Mouse (Mus musculus) hindbrain, embryonic 10.5 days (tissue): ENCODE measurements at regions not wholly inside any gene's neighbourhood (a gene's known extent, or its start where the extent isn't known, plus 50 kb on each side); places are given as distances from the start of the nearest gene placed in this dataset.
"Not testable (repeated sequence)": the region's sequence is repeated elsewhere in the genome, so short reads cannot be mapped to it uniquely, and the experiment has no call there.

Experiments used
- DNase-seq: peaks from one replicate; pipeline ENCODE4 v3.0.0-alpha.2; 2017; ENCODE audit warnings: low spot score
- H3K27ac ChIP-seq: fragments of 300-500 bp; sonication (generic); 2 replicates; pipeline ENCODE4 v1.5.1; 2016; ENCODE audit warnings: mild to moderate bottlenecking, moderate library complexity
- H3K27me3 ChIP-seq: fragments of 300-500 bp; sonication (generic); 2 replicates; pipeline ENCODE4 v1.6.1; 2016; ENCODE audit warnings: mild to moderate bottlenecking; ENCODE audit not compliant: poor library complexity, insufficient read depth, severe bottlenecking
- H3K36me3 ChIP-seq: fragments of 300-500 bp; sonication (generic); 2 replicates; pipeline ENCODE4 v1.6.1; 2016; ENCODE audit warnings: mild to moderate bottlenecking, moderate library complexity
- H3K4me1 ChIP-seq: fragments of 300-500 bp; sonication (generic); replicated peaks from 2 replicates; pipeline ENCODE4 v1.6.1; 2016; ENCODE audit warnings: mild to moderate bottlenecking
- H3K4me3 ChIP-seq: fragments of 300-500 bp; sonication (generic); 2 replicates; pipeline ENCODE4 v1.5.1; 2016; ENCODE audit warnings: mild to moderate bottlenecking, moderate library complexity
- H3K9me3 ChIP-seq: fragments of 300-500 bp; sonication (generic); 2 replicates; pipeline ENCODE4 v1.6.1; 2016; ENCODE audit warnings: mild to moderate bottlenecking, moderate library complexity
- WGBS: fragments of 180-500 bp; shearing (Covaris S2); methylation state at CpG from one replicate; pipeline ENCODE4 v1.1.7; 2016; 5-methylcytosine and 5-hydroxymethylcytosine counted together

DNA sequence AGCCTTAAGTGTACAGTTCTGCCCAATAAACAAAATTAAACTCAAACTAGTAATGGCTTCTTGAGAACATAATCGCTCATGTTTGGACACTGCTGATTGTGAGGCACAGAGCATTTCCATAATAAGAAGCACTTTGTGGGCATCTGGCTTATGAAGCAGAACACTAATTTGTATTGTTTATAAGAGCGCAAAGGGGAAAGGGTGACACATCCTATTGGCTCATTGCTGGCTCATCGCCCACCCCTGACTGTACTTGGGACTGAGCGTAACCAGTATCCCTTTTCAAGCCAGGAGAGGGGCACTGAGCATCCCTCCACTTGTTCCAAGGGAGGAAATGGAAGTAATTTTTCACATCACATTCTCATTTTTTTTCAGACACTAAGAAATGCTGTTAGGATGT, 288.0 kb downstream of the Sfmbt2 start:
- 94% methylated on average over 4 of the region's 4 CpGs for WGBS
- DNase-seq, result no peak
- Histone ChIP-seq H3K9me3 (0 out of 2 replicates have a peak, but pooled peaks cover 8% of the 10 kb centered on the region), H3K27ac (no peak overlapping the region), H3K36me3 (no peaks in the 10 kb centered on the region), H3K4me1 (no peaks in the 10 kb centered on the region), H3K4me3 (no peak overlapping the region), H3K27me3 (no peaks in the 10 kb centered on the region)

DNA sequence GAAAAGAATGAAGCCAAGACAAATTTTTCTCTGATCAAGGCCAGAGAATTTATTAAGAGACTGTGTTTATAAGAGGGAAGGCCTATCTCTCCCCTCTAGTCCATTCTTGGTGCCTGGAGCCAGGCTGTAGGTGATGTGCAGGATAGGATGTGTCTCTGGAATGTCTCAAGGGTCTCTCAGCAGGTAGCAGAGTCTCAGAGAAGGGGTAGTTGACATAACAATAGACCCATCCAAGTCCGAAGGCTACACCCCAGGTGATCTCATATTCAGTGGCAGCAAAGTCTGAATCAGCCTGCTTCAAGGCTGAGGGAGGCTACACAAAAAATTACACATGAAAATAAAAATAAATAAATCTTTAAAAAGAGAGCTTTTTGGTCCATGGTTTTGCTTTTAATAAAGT, 297.6 kb downstream of the Sfmbt2 start:
- H3K9me3 ChIP-seq, H3K36me3 ChIP-seq, H3K27me3 ChIP-seq, H3K4me3 ChIP-seq, DNase-seq, H3K27ac ChIP-seq: not testable (repeated sequence)
- 40% methylated on average over 1 of the region's 1 CpGs for WGBS
- peaks cover 15% of the 10 kb centered on the region for H3K4me1 ChIP-seq

DNA sequence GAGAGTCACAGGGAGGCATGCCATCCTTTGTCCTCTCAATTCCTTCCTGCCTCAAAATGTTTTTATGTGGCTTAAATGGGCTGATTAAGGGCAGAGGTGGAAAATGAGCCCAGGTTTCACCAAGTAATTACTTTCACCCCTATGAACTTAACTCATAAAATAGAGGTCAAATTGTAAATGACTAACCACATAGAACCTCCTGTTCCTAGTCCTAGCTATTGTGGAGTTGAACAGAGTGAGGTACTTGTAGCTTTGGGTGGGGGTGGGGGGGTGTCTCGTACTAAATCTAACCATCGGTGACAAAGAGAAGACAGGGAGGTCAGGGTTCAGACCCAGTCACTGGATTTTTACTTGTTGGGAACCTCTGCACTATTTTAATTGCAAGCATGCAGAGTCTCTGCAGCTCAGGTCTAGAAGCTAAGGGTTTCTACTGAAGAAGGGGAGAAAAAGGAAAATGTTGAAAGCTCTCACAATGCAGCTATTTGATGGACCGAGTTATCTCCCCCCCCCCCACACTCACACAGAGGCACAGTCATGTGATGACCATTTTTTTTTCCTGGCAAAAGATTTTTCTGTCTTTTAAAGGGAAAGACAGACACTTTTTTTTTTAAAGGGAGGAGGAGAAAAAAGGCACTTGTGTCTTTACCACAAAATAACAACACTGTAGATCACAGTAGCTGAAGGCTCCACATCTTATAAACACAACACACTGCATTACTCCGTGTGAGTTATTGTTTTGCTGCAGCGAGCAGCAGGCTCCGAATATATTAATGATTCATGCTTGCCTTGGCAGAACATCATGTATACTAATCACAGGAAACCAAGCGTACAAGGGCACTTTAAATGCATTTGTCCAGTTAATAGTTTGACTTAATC, 300.4 kb downstream of the Sfmbt2 start:
- H3K27me3 ChIP-seq, result no peaks in the 10 kb centered on the region

DNA sequence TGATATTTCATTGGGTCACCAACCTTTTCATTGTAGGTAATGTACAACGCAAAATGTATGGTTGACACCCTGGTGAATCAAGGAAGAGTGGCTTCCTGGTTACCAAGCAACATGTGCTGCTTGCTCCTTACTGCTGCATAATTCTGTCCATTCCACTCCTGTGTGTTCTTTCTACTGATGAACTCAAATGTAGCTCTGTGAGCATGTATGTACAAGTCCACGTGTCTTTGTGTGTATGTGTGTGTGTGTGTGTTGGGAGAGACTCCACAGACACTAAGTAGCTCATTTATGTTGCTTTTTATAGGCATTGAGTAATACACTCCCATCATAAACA, 301.0 kb downstream of the Sfmbt2 start:
- no peak overlapping the region for H3K4me3 ChIP-seq
- 0 out of 2 replicates have a peak overlapping the region, but pooled peaks have one; percentile 35 for H3K27ac ChIP-seq
- whole genome bisulfite sequencing, result 76% methylated on average over 2 of the region's 2 CpGs
- no peaks in the 10 kb centered on the region for H3K27me3 ChIP-seq
- no peak for DNase-seq
- H3K36me3 ChIP-seq, result no peaks in the 10 kb centered on the region
- H3K9me3 ChIP-seq, result no peaks in the 10 kb centered on the region
- H3K4me1 ChIP-seq, result peaks cover 15% of the 10 kb centered on the region

More for the DNA sequence above, 300.4 kb downstream of the Sfmbt2 start:
- no peak for DNase-seq
- Histone ChIP-seq H3K27ac (no peak overlapping the region; the same call in 1 of the 2 replicates), H3K36me3 (no peaks in the 10 kb centered on the region), H3K4me1 (peaks cover 15% of the 10 kb centered on the region), H3K4me3 (no peak overlapping the region), H3K9me3 (no peaks in the 10 kb centered on the region)
- 50% methylated on average over 7 of the region's 7 CpGs for WGBS

DNA sequence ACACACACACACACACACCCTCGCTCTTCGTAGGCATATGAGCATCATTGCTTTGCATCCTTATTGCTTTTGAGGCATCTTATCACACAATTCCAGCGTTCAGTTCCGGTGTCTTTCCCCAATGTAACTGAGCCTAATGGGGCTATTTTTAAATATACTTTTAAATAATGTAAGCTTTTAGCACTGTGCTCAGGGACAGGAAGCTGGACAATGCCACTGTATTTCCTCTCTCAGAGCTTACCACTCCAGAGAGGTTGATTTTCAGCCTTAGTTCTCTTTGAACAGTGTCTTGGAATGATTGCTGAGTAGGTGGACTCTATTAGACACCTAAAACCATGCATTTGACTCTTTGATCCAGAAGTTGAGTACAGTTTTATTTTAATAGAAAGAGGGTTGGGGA, 301.9 kb downstream of the Sfmbt2 start:
- 80% methylated on average over 4 of the region's 4 CpGs for WGBS
- Histone ChIP-seq H3K4me3 (no peak overlapping the region), H3K4me1 (peaks cover 15% of the 10 kb centered on the region), H3K27me3 (no peaks in the 10 kb centered on the region), H3K27ac (no peak overlapping the region), H3K36me3 (no peaks in the 10 kb centered on the region), H3K9me3 (no peaks in the 10 kb centered on the region)
- no peak for DNase-seq

DNA sequence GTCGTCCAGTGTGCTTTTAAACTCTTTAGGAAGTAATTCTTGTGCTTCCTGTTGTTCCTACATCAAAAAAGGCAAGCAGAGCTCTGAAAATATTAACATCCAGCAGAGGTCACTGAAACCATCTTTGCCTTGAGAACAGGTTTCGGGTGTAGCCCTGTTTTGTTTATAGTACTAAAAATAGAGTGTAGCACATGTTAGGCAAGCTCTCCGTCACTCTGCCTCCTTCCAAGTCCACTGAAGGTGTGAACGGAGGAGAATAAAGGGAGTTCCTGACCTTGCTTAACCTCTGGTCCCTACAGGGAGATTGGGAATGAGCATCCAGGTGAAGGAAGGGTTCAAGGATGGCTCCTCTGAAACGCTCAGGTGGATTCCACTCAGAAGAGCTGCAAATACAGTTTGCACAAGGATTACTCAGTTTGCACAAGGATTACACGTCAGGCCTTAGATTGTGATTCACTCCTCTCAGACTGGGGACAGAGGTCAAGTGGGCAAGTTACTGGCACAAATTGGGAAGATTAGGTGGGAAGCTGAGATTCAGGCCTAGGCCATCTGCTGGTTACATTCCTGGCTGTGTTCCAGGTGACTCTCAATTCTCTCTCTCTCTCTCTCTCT, 304.5 kb downstream of the Sfmbt2 start:
- Histone ChIP-seq H3K4me3 (no peak overlapping the region), H3K27ac (no peak overlapping the region), H3K27me3 (no peaks in the 10 kb centered on the region), H3K4me1 (peaks cover 15% of the 10 kb centered on the region), H3K9me3 (no peaks in the 10 kb centered on the region), H3K36me3 (no peaks in the 10 kb centered on the region)
- no peak for DNase-seq
- WGBS, result 58% methylated on average over 6 of the region's 6 CpGs

DNA sequence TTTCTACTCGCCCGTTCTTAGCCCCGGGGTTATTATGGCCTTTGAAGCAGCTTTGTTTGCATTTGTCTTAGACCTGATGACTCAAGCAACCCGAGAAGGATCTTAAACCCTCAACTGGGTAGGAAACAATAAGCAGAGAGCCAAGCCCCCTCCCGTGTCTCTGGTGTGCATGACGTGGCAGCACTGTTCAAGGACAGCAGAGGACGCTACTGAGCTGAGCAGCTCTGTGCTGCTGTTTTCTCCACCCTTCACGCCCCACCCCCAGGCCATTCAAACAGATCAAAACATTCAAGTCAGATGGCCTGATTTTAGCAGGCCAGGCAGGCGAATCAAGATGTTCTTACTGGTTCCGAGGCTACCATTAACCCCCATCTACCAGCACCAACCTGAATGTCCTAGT, 331.1 kb downstream of the Sfmbt2 start:
- DNase-seq, result no peak
- H3K27me3 ChIP-seq, result no peaks in the 10 kb centered on the region
- H3K4me1 ChIP-seq, result no peaks in the 10 kb centered on the region
- no peak overlapping the region for H3K27ac ChIP-seq
- H3K9me3 ChIP-seq, result no peaks in the 10 kb centered on the region
- WGBS, result 50% methylated on average over 10 of the region's 10 CpGs
- no peak overlapping the region for H3K4me3 ChIP-seq
- no peaks in the 10 kb centered on the region for H3K36me3 ChIP-seq

DNA sequence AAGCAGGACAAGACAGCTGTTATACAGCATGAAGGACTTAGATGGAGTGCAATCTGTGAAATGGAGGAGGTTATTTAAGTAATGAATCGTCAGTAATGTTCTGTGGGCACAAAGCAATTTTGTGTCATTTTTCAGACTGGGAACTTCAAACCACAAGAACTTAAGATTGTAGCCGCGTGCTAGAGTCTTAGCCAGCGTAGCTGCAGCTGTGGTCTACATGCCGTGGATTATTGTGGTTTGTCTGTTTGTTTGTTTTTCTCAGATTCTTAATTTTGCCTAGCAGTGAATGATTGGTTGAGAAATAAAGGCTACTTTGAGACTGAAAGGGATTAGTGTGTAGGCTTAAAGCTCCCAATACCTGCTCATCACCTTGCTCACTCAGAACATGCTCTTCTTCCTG, 348.1 kb downstream of the Sfmbt2 start:
- Histone ChIP-seq H3K36me3 (no peaks in the 10 kb centered on the region), H3K9me3 (no peaks in the 10 kb centered on the region), H3K4me3 (no peak overlapping the region), H3K27me3 (no peaks in the 10 kb centered on the region), H3K4me1 (no peaks in the 10 kb centered on the region), H3K27ac (no peak overlapping the region)
- DNase-seq, result no peak
- WGBS, result 86% methylated on average over 5 of the region's 5 CpGs

DNA sequence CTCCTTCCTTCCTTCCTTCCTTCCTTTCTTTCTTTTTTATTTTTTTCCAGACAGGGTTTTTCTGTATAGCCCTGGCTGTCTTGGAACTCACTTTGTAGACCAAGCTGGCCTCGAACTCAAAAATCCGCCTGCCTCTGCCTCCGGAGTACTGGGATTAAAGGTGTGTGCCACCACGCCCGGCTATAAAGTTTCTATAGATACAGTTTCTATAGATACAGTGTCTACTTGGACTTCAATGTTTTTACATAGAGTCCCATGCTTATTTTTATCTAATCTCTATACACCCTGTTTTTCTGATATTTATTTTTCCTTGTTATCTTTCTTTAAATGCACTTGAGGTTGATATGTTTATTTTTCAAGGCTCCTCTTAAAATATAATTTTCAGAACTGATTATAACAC, 364.0 kb downstream of the Sfmbt2 start:
- H3K9me3 ChIP-seq, H3K27ac ChIP-seq, DNase-seq, H3K36me3 ChIP-seq, H3K4me3 ChIP-seq: not testable (repeated sequence)
- WGBS, result 90% methylated on average over 5 of the region's 5 CpGs
- peaks cover 15% of the 10 kb centered on the region for H3K4me1 ChIP-seq
- H3K27me3 ChIP-seq, result peaks cover 12% of the 10 kb centered on the region

DNA sequence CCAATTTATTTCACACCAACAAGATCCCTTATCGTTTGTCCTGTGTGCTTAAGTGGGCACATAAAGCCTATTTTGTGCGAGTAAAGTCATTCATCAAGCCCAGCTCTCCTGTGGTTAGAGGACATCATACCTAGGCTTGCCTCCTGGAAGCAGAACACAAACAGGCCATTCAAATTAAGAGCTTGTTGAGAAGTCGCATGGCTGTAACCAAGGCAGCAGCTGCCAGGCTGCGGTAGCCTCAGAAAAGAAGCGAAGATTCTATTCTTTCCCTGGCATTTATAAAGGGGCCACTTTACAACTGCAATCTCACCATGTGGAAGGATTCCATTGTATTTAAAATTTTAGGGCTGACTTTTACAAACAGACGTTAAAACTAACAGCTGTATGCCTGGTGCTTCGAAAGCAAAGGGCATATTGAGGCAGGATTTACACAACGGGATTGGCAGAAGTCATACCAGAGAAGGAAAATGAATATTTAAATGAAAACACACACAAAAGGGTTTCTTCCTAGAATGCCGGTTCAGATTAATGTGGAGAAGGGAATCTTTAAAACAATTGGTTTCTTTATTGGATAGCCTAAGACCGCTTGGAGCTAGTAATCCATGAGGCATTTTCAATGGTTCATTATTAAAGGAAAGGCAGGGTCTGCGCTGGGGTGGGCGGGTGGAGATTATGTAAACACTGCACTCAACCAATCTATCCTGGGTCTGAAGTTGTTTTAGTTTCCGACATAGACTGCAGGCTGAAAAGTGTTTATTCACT, 366.6 kb downstream of the Sfmbt2 start:
- Histone ChIP-seq H3K36me3 (no peaks in the 10 kb centered on the region), H3K27ac (peak overlapping the region; percentile 35; the same call in 1 of the 2 replicates), H3K4me3 (peak overlapping the region; percentile 28), H3K9me3 (no peaks in the 10 kb centered on the region), H3K27me3 (peaks cover 12% of the 10 kb centered on the region), H3K4me1 (peaks cover 15% of the 10 kb centered on the region)
- peak; percentile 53 for DNase-seq
- 30% methylated on average over 13 of the region's 13 CpGs for WGBS

DNA sequence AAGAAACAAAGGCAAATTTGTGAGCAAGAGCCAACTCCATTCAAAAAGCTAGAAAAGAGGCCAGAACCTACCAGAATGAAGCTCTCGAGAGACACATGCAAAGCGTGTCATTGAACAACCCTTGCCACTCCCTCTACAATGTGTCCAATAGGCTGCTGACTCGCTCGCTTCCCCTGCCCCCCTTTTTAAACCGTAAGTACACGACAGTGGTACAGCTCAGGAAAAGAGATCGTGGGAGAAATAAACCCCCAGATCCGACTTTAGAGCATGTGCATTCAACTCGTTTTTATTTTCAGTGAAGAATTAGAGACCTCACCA, 367.1 kb downstream of the Sfmbt2 start:
- H3K9me3 ChIP-seq, result no peaks in the 10 kb centered on the region
- peak; percentile 21 for DNase-seq
- H3K4me3 ChIP-seq, result peak overlapping the region; percentile 28
- H3K27ac ChIP-seq, result peak overlapping the region; percentile 35; the same call in 1 of the 2 replicates
- H3K27me3 ChIP-seq, result peaks cover 12% of the 10 kb centered on the region
- 49% methylated on average over 9 of the region's 9 CpGs for WGBS
- peaks cover 15% of the 10 kb centered on the region for H3K4me1 ChIP-seq
- no peaks in the 10 kb centered on the region for H3K36me3 ChIP-seq

DNA sequence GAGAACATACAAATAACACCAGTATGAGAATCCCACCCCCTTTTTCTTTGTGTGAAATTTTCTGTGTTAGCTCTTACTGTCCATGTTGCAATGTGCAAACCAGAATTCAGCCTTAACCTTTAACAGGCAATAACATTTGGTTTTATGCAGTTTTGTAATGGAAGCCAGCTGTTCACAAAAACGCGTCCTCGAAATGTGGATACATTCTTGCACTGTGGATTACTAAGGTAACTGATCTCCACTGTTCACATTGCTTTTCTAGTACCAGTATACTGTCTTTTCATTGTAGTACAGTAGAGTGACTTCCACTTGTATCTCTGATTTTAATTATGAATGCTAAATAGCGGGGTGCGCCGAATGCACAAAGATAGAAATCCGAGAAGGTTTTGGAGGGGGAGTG, 374.8 kb downstream of the Sfmbt2 start:
- Histone ChIP-seq H3K27ac (no peak overlapping the region), H3K36me3 (no peaks in the 10 kb centered on the region), H3K27me3 (no peaks in the 10 kb centered on the region), H3K4me1 (no peaks in the 10 kb centered on the region), H3K4me3 (no peak overlapping the region), H3K9me3 (no peaks in the 10 kb centered on the region)
- 75% methylated on average over 7 of the region's 7 CpGs for WGBS
- no peak for DNase-seq

DNA sequence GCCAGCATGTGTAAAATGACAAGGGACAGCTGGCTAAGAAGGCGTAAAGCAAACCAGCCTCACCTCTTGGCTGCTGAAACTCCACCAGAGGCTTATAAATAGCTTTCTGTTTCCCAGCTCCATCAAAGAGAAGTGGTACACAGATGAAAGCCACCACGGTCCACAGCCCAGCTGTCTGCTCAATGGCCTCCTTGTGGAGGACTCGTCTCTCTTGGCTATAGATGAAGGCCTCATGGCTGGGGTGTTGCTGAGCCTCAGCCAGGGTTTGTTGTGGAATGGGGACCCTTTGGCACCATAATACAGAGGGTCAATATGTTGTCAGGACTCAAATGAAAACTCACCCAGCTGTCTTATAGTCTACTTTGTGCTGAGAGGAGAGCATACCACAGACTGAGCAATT, 385.1 kb downstream of the Sfmbt2 start:
- H3K4me1 ChIP-seq, result no peaks in the 10 kb centered on the region; the same call in 1 of the 2 replicates
- 71% methylated on average over 3 of the region's 3 CpGs for WGBS
- DNase-seq, result no peak

More for the DNA sequence above, 385.1 kb downstream of the Sfmbt2 start:
- no peak overlapping the region for H3K27ac ChIP-seq
- H3K9me3 ChIP-seq, result no peaks in the 10 kb centered on the region
- no peaks in the 10 kb centered on the region for H3K36me3 ChIP-seq
- no peak overlapping the region for H3K4me3 ChIP-seq
- no peaks in the 10 kb centered on the region for H3K27me3 ChIP-seq
